Mouse (Mus musculus): Measurements from ENCODE around the gene Alpl. TPM values are rescaled to one million over a fixed set of nuclear protein-coding genes. Genes with fewer than 3 reads are reported as not detected.

Alpl gene
- polyA plus RNA-seq, 1 experiment from 2014 or later = 16.1 TPM

GRCm38 (mm10) chr4:137764621-137765020 is 31.6 kb downstream of the Alpl start:
- peaks cover 16% of the 10 kb centered on the region; the same call in 1 of the 2 replicates for H3K4me1 ChIP-seq (replicated peaks; ENCODE audit: control insufficient read depth, insufficient read depth, low read length)

GRCm38 (mm10) chr4:137763920-137764495 is 32.2 kb downstream of the Alpl start:
- H3K36me3 ChIP-seq (ENCODE audit: control insufficient read depth, insufficient read depth, low read length) = no peaks in the 10 kb centered on the region
- no peak overlapping the region for H3K4me3 ChIP-seq (ENCODE audit: low read depth, low read length)
- peaks cover 16% of the 10 kb centered on the region; the same call in 1 of the 2 replicates for H3K4me1 ChIP-seq (replicated peaks; ENCODE audit: control insufficient read depth, insufficient read depth, low read length)
- H3K9me3 ChIP-seq (ENCODE audit: control insufficient read depth, low read length) = no peaks in the 10 kb centered on the region
- no peak for ATAC-seq (replicated peaks; ENCODE audit: low FRiP score)
- H3K27me3 ChIP-seq (ENCODE audit: control insufficient read depth, insufficient read depth, low read length) = no peaks in the 10 kb centered on the region
- no peak for DNase-seq (ENCODE audit: low spot score)
- 71% methylated on average over 8 of the region's 8 CpGs for WGBS
- H3K4me2 ChIP-seq (ENCODE audit: low read depth, low read length, severe bottlenecking) = no peak overlapping the region
- no peak overlapping the region for H3K9ac ChIP-seq (ENCODE audit: low read length)
- no peak overlapping the region for H3K27ac ChIP-seq (ENCODE audit: low read depth, low read length)

More at GRCm38 (mm10) chr4:137764621-137765020, 31.6 kb downstream of the Alpl start:
- no peak overlapping the region for H3K4me2 ChIP-seq (ENCODE audit: low read depth, low read length, severe bottlenecking)
- ATAC-seq (replicated peaks; ENCODE audit: low FRiP score) = no peak
- no peak overlapping the region for H3K9ac ChIP-seq (ENCODE audit: low read length)
- no peaks in the 10 kb centered on the region for H3K9me3 ChIP-seq (ENCODE audit: control insufficient read depth, low read length)
- no peak for DNase-seq (ENCODE audit: low spot score)
- WGBS = 64% methylated on average over 3 of the region's 3 CpGs
- no peaks in the 10 kb centered on the region for H3K27me3 ChIP-seq (ENCODE audit: control insufficient read depth, insufficient read depth, low read length)
- no peak overlapping the region for H3K27ac ChIP-seq (ENCODE audit: low read depth, low read length)
- H3K36me3 ChIP-seq (ENCODE audit: control insufficient read depth, insufficient read depth, low read length) = no peaks in the 10 kb centered on the region
- H3K4me3 ChIP-seq (ENCODE audit: low read depth, low read length) = no peak overlapping the region

- no peaks in the 10 kb centered on the region for H3K36me3 ChIP-seq (ENCODE audit: control insufficient read depth, insufficient read depth, low read length)
- peaks cover 16% of the 10 kb centered on the region; the same call in 1 of the 2 replicates for H3K4me1 ChIP-seq (replicated peaks; ENCODE audit: control insufficient read depth, insufficient read depth, low read length)
- no peak overlapping the region for H3K9ac ChIP-seq (ENCODE audit: low read length)
- H3K9me3 ChIP-seq (ENCODE audit: control insufficient read depth, low read length) = no peaks in the 10 kb centered on the region
- 83% methylated on average over 9 of the region's 9 CpGs for WGBS
- ATAC-seq (replicated peaks; ENCODE audit: low FRiP score) (no peak), DNase-seq (ENCODE audit: low spot score) (no peak)
- no peak overlapping the region for H3K27ac ChIP-seq (ENCODE audit: low read depth, low read length)
- no peak overlapping the region for H3K4me2 ChIP-seq (ENCODE audit: low read depth, low read length, severe bottlenecking)
- no peaks in the 10 kb centered on the region for H3K27me3 ChIP-seq (ENCODE audit: control insufficient read depth, insufficient read depth, low read length)
- no peak overlapping the region for H3K4me3 ChIP-seq (ENCODE audit: low read depth, low read length)
Measured at GRCm38 (mm10) chr4:137762886-137763285, 33.3 kb downstream of the Alpl start.

GRCm38 (mm10) chr4:137754446-137754845 is 41.7 kb downstream of the Alpl start:
- 86% methylated on average over 2 of the region's 2 CpGs for WGBS
- Histone ChIP-seq H3K27me3 (ENCODE audit: control insufficient read depth, insufficient read depth, low read length) (no peaks in the 10 kb centered on the region), H3K4me2 (ENCODE audit: low read depth, low read length, severe bottlenecking) (no peak overlapping the region), H3K9ac (ENCODE audit: low read length) (no peak overlapping the region), H3K36me3 (ENCODE audit: control insufficient read depth, insufficient read depth, low read length) (no peaks in the 10 kb centered on the region), H3K27ac (ENCODE audit: low read depth, low read length) (no peak overlapping the region), H3K4me1 (replicated peaks; ENCODE audit: control insufficient read depth, insufficient read depth, low read length) (no peaks in the 10 kb centered on the region), H3K9me3 (ENCODE audit: control insufficient read depth, low read length) (no peaks in the 10 kb centered on the region), H3K4me3 (ENCODE audit: low read depth, low read length) (no peak overlapping the region)
- no peak for DNase-seq (ENCODE audit: low spot score)
- no peak for ATAC-seq (replicated peaks; ENCODE audit: low FRiP score)

- H3K4me2 ChIP-seq (ENCODE audit: low read depth, low read length, severe bottlenecking) = no peak overlapping the region
- H3K4me1 ChIP-seq (replicated peaks; ENCODE audit: control insufficient read depth, insufficient read depth, low read length) = no peaks in the 10 kb centered on the region
- ATAC-seq (replicated peaks; ENCODE audit: low FRiP score) = no peak
- no peak overlapping the region for H3K4me3 ChIP-seq (ENCODE audit: low read depth, low read length)
- no peak for DNase-seq (ENCODE audit: low spot score)
- H3K9ac ChIP-seq (ENCODE audit: low read length) = no peak overlapping the region
- WGBS = 87% methylated on average over 7 of the region's 7 CpGs
- no peaks in the 10 kb centered on the region for H3K36me3 ChIP-seq (ENCODE audit: control insufficient read depth, insufficient read depth, low read length)
- H3K27me3 ChIP-seq (ENCODE audit: control insufficient read depth, insufficient read depth, low read length) = no peaks in the 10 kb centered on the region
- H3K27ac ChIP-seq (ENCODE audit: low read depth, low read length) = no peak overlapping the region
- H3K9me3 ChIP-seq (ENCODE audit: control insufficient read depth, low read length) = no peaks in the 10 kb centered on the region
Measured at GRCm38 (mm10) chr4:137753199-137753598, 43.0 kb downstream of the Alpl start.

GRCm38 (mm10) chr4:137752471-137752870 is 43.7 kb downstream of the Alpl start:
- no peak overlapping the region for H3K4me2 ChIP-seq (ENCODE audit: low read depth, low read length, severe bottlenecking)
- ATAC-seq (replicated peaks; ENCODE audit: low FRiP score) (no peak), DNase-seq (ENCODE audit: low spot score) (no peak)
- no peak overlapping the region for H3K9ac ChIP-seq (ENCODE audit: low read length)
- H3K27ac ChIP-seq (ENCODE audit: low read depth, low read length) = no peak overlapping the region
- H3K9me3 ChIP-seq (ENCODE audit: control insufficient read depth, low read length) = no peaks in the 10 kb centered on the region
- no peaks in the 10 kb centered on the region for H3K27me3 ChIP-seq (ENCODE audit: control insufficient read depth, insufficient read depth, low read length)
- no peaks in the 10 kb centered on the region for H3K36me3 ChIP-seq (ENCODE audit: control insufficient read depth, insufficient read depth, low read length)
- no peaks in the 10 kb centered on the region for H3K4me1 ChIP-seq (replicated peaks; ENCODE audit: control insufficient read depth, insufficient read depth, low read length)
- H3K4me3 ChIP-seq (ENCODE audit: low read depth, low read length) = no peak overlapping the region
- 90% methylated on average over 15 of the region's 15 CpGs for WGBS

- no peak overlapping the region for H3K27ac ChIP-seq (ENCODE audit: low read depth, low read length)
- DNase-seq (ENCODE audit: low spot score) = no peak
- no peak for ATAC-seq (replicated peaks; ENCODE audit: low FRiP score)
- H3K9me3 ChIP-seq (ENCODE audit: control insufficient read depth, low read length) = no peaks in the 10 kb centered on the region
- WGBS = 86% methylated on average over 9 of the region's 9 CpGs
- H3K4me2 ChIP-seq (ENCODE audit: low read depth, low read length, severe bottlenecking) = no peak overlapping the region
- no peak overlapping the region for H3K9ac ChIP-seq (ENCODE audit: low read length)
- no peak overlapping the region for H3K4me3 ChIP-seq (ENCODE audit: low read depth, low read length)
- H3K4me1 ChIP-seq (replicated peaks; ENCODE audit: control insufficient read depth, insufficient read depth, low read length) = no peaks in the 10 kb centered on the region
- no peaks in the 10 kb centered on the region for H3K27me3 ChIP-seq (ENCODE audit: control insufficient read depth, insufficient read depth, low read length)
- no peaks in the 10 kb centered on the region for H3K36me3 ChIP-seq (ENCODE audit: control insufficient read depth, insufficient read depth, low read length)
Measured at GRCm38 (mm10) chr4:137751717-137752116, 44.5 kb downstream of the Alpl start.

- H3K9ac ChIP-seq (ENCODE audit: low read length) = no peak overlapping the region
- no peak overlapping the region for H3K4me2 ChIP-seq (ENCODE audit: low read depth, low read length, severe bottlenecking)
- no peaks in the 10 kb centered on the region for H3K27me3 ChIP-seq (ENCODE audit: control insufficient read depth, insufficient read depth, low read length)
- WGBS = 82% methylated on average over 8 of the region's 8 CpGs
- H3K36me3 ChIP-seq (ENCODE audit: control insufficient read depth, insufficient read depth, low read length) = no peaks in the 10 kb centered on the region
- DNase-seq (ENCODE audit: low spot score) (no peak), ATAC-seq (replicated peaks; ENCODE audit: low FRiP score) (0 out of 2 replicates have a peak, but pooled peaks have one; percentile 15)
- no peak overlapping the region; the same call in 1 of the 2 replicates for H3K27ac ChIP-seq (ENCODE audit: low read depth, low read length)
- H3K4me1 ChIP-seq (replicated peaks; ENCODE audit: control insufficient read depth, insufficient read depth, low read length) = no peaks in the 10 kb centered on the region
- no peaks in the 10 kb centered on the region for H3K9me3 ChIP-seq (ENCODE audit: control insufficient read depth, low read length)
- H3K4me3 ChIP-seq (ENCODE audit: low read depth, low read length) = no peak overlapping the region
Measured at GRCm38 (mm10) chr4:137751310-137751709, 44.9 kb downstream of the Alpl start.

- no peaks in the 10 kb centered on the region for H3K4me1 ChIP-seq (replicated peaks; ENCODE audit: control insufficient read depth, insufficient read depth, low read length)
- ATAC-seq (replicated peaks; ENCODE audit: low FRiP score) = no peak
- H3K4me2 ChIP-seq (ENCODE audit: low read depth, low read length, severe bottlenecking) = no peak overlapping the region
- H3K4me3 ChIP-seq (ENCODE audit: low read depth, low read length) = no peak overlapping the region
- H3K36me3 ChIP-seq (ENCODE audit: control insufficient read depth, insufficient read depth, low read length) = no peaks in the 10 kb centered on the region
- 90% methylated on average over 9 of the region's 9 CpGs for WGBS
- DNase-seq (ENCODE audit: low spot score) = no peak
- no peak overlapping the region for H3K9ac ChIP-seq (ENCODE audit: low read length)
- H3K27me3 ChIP-seq (ENCODE audit: control insufficient read depth, insufficient read depth, low read length) = no peaks in the 10 kb centered on the region
- H3K9me3 ChIP-seq (ENCODE audit: control insufficient read depth, low read length) = no peaks in the 10 kb centered on the region
- no peak overlapping the region for H3K27ac ChIP-seq (ENCODE audit: low read depth, low read length)
Measured at GRCm38 (mm10) chr4:137750121-137750520, 46.1 kb downstream of the Alpl start.

Data from forebrain, embryonic 11.5 days (tissue).